Mouse (Mus musculus): ENCODE results near the gene Adcy4. TPM values are rescaled to one million over a fixed set of nuclear protein-coding genes. Genes with fewer than 3 reads are reported as not detected.

Adcy4 gene
- total and polyA plus RNA-seq, 2 experiments from 2014 or later: 10.6 to 17.4 TPM

DNA sequence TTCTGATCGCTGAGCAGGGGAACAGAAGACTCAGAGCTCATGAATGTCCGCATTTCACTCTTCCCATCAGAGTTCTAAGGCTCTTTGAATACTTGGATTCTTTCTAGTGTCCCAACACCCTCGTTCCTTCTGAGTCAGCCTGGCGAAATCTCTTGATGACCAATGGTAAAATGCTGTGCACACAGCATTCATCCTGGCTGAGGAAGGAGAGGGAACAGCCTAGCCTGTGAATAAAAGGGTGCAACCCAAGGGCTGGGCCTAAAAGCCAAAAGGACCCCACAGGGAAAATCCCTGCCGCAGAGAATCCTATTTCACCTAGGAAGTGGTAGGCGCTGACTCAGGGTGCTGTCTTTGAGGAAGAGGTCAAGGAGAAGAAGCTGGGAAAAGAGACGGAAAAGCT lies 53.8 kb downstream of the Adcy4 start:
- TF ChIP-seq EP300 (IDR thresholded peaks at IDR 0.05; ENCODE audit: low read depth): no peak
- TF ChIP-seq CTCF (IDR thresholded peaks at IDR 0.05; ENCODE audit: low read depth): no peak
- no peaks in the 10 kb centered on the region for H3K36me3 ChIP-seq (replicated peaks; ENCODE audit: control insufficient read depth, insufficient read depth, low read length)
- no peak for DNase-seq (ENCODE audit: low spot score)
- ATAC-seq (ENCODE audit: insufficient read depth, low read depth): no peak
- WGBS: 69% methylated on average over 7 of the region's 7 CpGs
- H3K4me2 ChIP-seq (ENCODE audit: low read depth, low read length): no peak overlapping the region
- no peaks in the 10 kb centered on the region for H3K27me3 ChIP-seq (ENCODE audit: control insufficient read depth, insufficient read depth, low read length)
- H3K4me1 ChIP-seq (ENCODE audit: control insufficient read depth, insufficient read depth): no peaks in the 10 kb centered on the region
- no peaks in the 10 kb centered on the region for H3K9me3 ChIP-seq (replicated peaks; ENCODE audit: control insufficient read depth, low read length)
- no peak overlapping the region for H3K9ac ChIP-seq (replicated peaks; ENCODE audit: low read depth, low read length)
- no peak overlapping the region for H3K4me3 ChIP-seq (ENCODE audit: low read depth, low read length)
- no peak overlapping the region for H3K27ac ChIP-seq (ENCODE audit: low read depth)

DNA sequence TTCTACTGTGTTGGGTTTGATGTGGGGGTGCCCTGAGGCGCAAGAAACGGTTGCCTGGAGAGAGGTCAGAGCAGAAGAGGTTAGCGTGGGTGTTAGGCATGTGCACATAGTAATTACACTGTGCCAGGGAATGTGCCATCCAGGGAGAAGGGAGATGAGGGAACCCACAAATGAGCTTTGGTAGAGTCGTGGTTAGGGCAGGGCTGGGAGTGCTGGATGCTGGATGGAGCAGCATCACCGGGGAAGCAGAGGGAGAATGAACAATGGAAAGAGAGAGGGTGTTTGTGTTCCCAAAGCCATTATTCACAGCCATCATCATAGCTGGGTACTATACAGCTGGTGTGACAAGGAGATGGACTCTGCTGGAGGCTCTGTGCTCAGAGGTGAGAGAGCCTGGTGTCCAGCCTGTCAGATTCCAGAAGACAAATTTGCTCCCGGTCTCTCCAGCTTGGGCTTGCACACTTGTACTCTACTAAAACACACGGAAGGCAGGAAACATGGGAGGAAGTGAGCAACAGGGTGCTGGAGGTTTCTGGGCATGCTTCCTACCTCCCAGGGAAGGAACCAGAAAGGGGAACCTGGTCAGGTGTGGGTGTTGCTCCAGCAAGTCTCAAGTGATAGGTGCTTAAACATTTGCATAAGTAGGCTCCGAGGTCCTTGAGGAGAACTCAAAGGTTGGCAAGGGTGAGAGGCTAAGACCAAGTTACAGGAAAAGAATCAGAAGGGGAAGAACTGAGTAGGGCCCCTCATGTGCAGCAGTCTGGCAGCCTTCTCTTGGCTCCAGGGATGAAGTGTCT lies 55.8 kb downstream of the Adcy4 start:
- H3K27me3 ChIP-seq (ENCODE audit: control insufficient read depth, insufficient read depth, low read length): no peaks in the 10 kb centered on the region
- 63% methylated on average over 8 of the region's 8 CpGs for WGBS
- no peak overlapping the region for H3K4me2 ChIP-seq (ENCODE audit: low read depth, low read length)
- no peaks in the 10 kb centered on the region for H3K4me1 ChIP-seq (ENCODE audit: control insufficient read depth, insufficient read depth)
- no peak overlapping the region for H3K4me3 ChIP-seq (ENCODE audit: low read depth, low read length)
- H3K9ac ChIP-seq (replicated peaks; ENCODE audit: low read depth, low read length): no peak overlapping the region
- DNase-seq (ENCODE audit: low spot score): no peak
- H3K27ac ChIP-seq (ENCODE audit: low read depth): no peak overlapping the region
- no peak for TF ChIP-seq EP300 (IDR thresholded peaks at IDR 0.05; ENCODE audit: low read depth)
- TF ChIP-seq CTCF (IDR thresholded peaks at IDR 0.05; ENCODE audit: low read depth): no peak
- ATAC-seq (ENCODE audit: insufficient read depth, low read depth): no peak
- H3K36me3 ChIP-seq (replicated peaks; ENCODE audit: control insufficient read depth, insufficient read depth, low read length): no peaks in the 10 kb centered on the region
- H3K9me3 ChIP-seq (replicated peaks; ENCODE audit: control insufficient read depth, low read length): no peaks in the 10 kb centered on the region

DNA sequence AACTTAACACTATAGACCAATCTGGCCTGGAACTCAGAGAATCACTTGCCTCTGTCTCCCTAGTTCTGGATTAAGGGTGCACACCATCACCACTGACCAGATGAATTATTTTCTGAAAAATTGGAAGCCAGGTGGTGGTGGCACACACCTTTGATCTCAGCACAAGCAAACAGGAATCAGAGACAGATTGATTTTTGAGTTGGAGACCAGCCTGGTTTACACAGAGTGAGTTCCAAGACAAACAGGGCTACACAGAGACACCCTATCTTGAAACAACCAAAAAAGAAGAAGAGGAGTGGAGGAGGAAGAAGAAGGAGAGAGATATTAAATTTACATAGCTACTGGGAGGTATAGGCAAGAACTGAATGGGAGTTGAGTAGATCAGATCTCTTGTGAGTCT lies 57.6 kb downstream of the Adcy4 start:
- ATAC-seq (ENCODE audit: insufficient read depth, low read depth): no peak
- TF ChIP-seq EP300 (IDR thresholded peaks at IDR 0.05; ENCODE audit: low read depth) (no peak), CTCF (IDR thresholded peaks at IDR 0.05; ENCODE audit: low read depth) (no peak)
- Histone ChIP-seq H3K4me3 (ENCODE audit: low read depth, low read length) (no peak overlapping the region), H3K4me2 (ENCODE audit: low read depth, low read length) (no peak overlapping the region), H3K27me3 (ENCODE audit: control insufficient read depth, insufficient read depth, low read length) (no peaks in the 10 kb centered on the region), H3K4me1 (ENCODE audit: control insufficient read depth, insufficient read depth) (no peaks in the 10 kb centered on the region; the same call in 1 of the 2 replicates), H3K36me3 (replicated peaks; ENCODE audit: control insufficient read depth, insufficient read depth, low read length) (no peaks in the 10 kb centered on the region), H3K27ac (ENCODE audit: low read depth) (no peak overlapping the region), H3K9me3 (replicated peaks; ENCODE audit: control insufficient read depth, low read length) (no peaks in the 10 kb centered on the region), H3K9ac (replicated peaks; ENCODE audit: low read depth, low read length) (no peak overlapping the region)
- DNase-seq (ENCODE audit: low spot score): no peak

DNA sequence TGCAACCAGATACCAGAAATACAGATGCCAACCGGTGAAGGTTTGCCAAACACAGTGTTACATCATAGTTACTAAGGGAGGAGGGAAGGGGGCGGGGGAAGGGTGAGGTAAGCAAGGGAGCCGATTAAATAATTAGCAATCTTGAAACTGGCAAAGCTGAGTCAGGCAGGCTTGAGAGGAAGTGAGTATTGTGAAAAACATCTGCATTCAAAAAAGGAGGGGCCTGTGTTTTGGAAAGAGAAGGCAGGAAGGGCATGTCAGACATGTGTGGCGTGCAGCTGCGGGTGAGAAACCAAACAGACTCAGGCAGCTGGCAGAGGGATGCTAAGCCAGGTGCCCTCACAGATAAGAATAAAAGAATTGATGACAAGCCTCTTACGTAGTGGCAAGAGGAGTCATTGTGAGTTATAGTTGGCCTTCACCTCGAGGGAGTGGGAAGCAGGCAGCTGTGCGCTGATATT lies 59.5 kb downstream of the Adcy4 start:
- no peaks in the 10 kb centered on the region for H3K27me3 ChIP-seq (ENCODE audit: control insufficient read depth, insufficient read depth, low read length)
- H3K4me1 ChIP-seq (ENCODE audit: control insufficient read depth, insufficient read depth): no peaks in the 10 kb centered on the region; the same call in 1 of the 2 replicates
- ATAC-seq (ENCODE audit: insufficient read depth, low read depth) (no peak), DNase-seq (ENCODE audit: low spot score) (peak; percentile 29)
- TF ChIP-seq CTCF (IDR thresholded peaks at IDR 0.05; ENCODE audit: low read depth) (no peak), EP300 (IDR thresholded peaks at IDR 0.05; ENCODE audit: low read depth) (no peak)
- no peaks in the 10 kb centered on the region for H3K9me3 ChIP-seq (replicated peaks; ENCODE audit: control insufficient read depth, low read length)
- no peak overlapping the region for H3K4me2 ChIP-seq (ENCODE audit: low read depth, low read length)
- H3K27ac ChIP-seq (ENCODE audit: low read depth): 0 out of 2 replicates have a peak overlapping the region, but pooled peaks have one; percentile 11
- H3K36me3 ChIP-seq (replicated peaks; ENCODE audit: control insufficient read depth, insufficient read depth, low read length): no peaks in the 10 kb centered on the region
- H3K4me3 ChIP-seq (ENCODE audit: low read depth, low read length): no peak overlapping the region
- WGBS: 26% methylated on average over 8 of the region's 8 CpGs
- no peak overlapping the region for H3K9ac ChIP-seq (replicated peaks; ENCODE audit: low read depth, low read length)

DNA sequence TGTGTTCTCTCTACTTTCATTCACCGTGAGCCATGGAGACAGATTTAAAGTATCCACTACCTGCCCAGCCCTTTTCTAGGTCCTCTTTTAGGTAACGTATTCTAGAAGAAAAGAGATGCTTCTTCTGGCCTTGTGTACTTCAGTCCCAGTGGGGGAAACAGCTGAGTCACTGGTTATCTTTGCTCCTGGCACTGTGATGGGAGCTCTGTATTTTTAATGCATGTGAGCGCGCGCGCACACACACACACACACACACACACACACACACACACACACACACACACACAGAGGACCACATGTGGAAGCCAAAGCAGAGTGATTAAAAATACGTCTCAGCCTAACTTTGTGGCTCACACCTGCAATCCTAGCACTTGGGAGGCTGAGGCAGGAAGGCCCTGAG lies 60.5 kb downstream of the Adcy4 start:
- no peak for TF ChIP-seq EP300 (IDR thresholded peaks at IDR 0.05; ENCODE audit: low read depth)
- TF ChIP-seq CTCF (IDR thresholded peaks at IDR 0.05; ENCODE audit: low read depth): no peak
- no peaks in the 10 kb centered on the region; the same call in 1 of the 2 replicates for H3K4me1 ChIP-seq (ENCODE audit: control insufficient read depth, insufficient read depth)
- no peak for ATAC-seq (ENCODE audit: insufficient read depth, low read depth)
- no peak overlapping the region for H3K9ac ChIP-seq (replicated peaks; ENCODE audit: low read depth, low read length)
- 90% methylated on average over 7 of the region's 7 CpGs for WGBS
- H3K27me3 ChIP-seq (ENCODE audit: control insufficient read depth, insufficient read depth, low read length): no peaks in the 10 kb centered on the region
- no peaks in the 10 kb centered on the region; the same call in 1 of the 2 replicates for H3K36me3 ChIP-seq (replicated peaks; ENCODE audit: control insufficient read depth, insufficient read depth, low read length)
- H3K9me3 ChIP-seq (replicated peaks; ENCODE audit: control insufficient read depth, low read length): no peaks in the 10 kb centered on the region
- no peak for DNase-seq (ENCODE audit: low spot score)
- H3K4me3 ChIP-seq (ENCODE audit: low read depth, low read length): no peak overlapping the region
- no peak overlapping the region for H3K27ac ChIP-seq (ENCODE audit: low read depth)
- H3K4me2 ChIP-seq (ENCODE audit: low read depth, low read length): no peak overlapping the region
